Mouse (Mus musculus) c-Kit-negative CD71-positive TER-119-positive erythroid progenitor cells, embryonic 14.5 days (primary cell): ENCODE measurements around the gene Lsm6.

Experiments used
- DNase-seq: peaks from one replicate; pipeline ENCODE4 v3.0.0-alpha.2; 2013; ENCODE audit warnings: low read depth, low spot score

Lsm6 gene

GRCm38 (mm10) chr8:78806006-78806405, 14.9 kb downstream of the Lsm6 start:
- no peak for DNase-seq

- no peak for DNase-seq
These were observed 19.7 kb downstream of the Lsm6 start for GRCm38 (mm10) chr8:78801201-78801600.

GRCm38 (mm10) chr8:78798671-78799070, 22.3 kb downstream of the Lsm6 start:
- no peak for DNase-seq

GRCm38 (mm10) chr8:78797985-78798384, 23.0 kb downstream of the Lsm6 start:
- no peak for DNase-seq

- DNase-seq: no peak
These were observed 27.7 kb downstream of the Lsm6 start for GRCm38 (mm10) chr8:78793231-78793630.

- no peak for DNase-seq
These were observed 44.1 kb downstream of the Lsm6 start for GRCm38 (mm10) chr8:78776816-78777215.

- DNase-seq: no peak
These were observed 49.7 kb downstream of the Lsm6 start for GRCm38 (mm10) chr8:78771256-78771655.

- no peak for DNase-seq
These were observed 50.4 kb downstream of the Lsm6 start for GRCm38 (mm10) chr8:78770584-78770983.

GRCm38 (mm10) chr8:78765556-78765955, 55.4 kb downstream of the Lsm6 start:
- DNase-seq: no peak

- DNase-seq: no peak
These were observed 56.0 kb downstream of the Lsm6 start for GRCm38 (mm10) chr8:78764976-78765375.

GRCm38 (mm10) chr8:78759139-78759538, 61.8 kb downstream of the Lsm6 start:
- DNase-seq: no peak

GRCm38 (mm10) chr8:78754986-78755385, 66.0 kb downstream of the Lsm6 start:
- no peak for DNase-seq
